In the genomic region with DNA sequence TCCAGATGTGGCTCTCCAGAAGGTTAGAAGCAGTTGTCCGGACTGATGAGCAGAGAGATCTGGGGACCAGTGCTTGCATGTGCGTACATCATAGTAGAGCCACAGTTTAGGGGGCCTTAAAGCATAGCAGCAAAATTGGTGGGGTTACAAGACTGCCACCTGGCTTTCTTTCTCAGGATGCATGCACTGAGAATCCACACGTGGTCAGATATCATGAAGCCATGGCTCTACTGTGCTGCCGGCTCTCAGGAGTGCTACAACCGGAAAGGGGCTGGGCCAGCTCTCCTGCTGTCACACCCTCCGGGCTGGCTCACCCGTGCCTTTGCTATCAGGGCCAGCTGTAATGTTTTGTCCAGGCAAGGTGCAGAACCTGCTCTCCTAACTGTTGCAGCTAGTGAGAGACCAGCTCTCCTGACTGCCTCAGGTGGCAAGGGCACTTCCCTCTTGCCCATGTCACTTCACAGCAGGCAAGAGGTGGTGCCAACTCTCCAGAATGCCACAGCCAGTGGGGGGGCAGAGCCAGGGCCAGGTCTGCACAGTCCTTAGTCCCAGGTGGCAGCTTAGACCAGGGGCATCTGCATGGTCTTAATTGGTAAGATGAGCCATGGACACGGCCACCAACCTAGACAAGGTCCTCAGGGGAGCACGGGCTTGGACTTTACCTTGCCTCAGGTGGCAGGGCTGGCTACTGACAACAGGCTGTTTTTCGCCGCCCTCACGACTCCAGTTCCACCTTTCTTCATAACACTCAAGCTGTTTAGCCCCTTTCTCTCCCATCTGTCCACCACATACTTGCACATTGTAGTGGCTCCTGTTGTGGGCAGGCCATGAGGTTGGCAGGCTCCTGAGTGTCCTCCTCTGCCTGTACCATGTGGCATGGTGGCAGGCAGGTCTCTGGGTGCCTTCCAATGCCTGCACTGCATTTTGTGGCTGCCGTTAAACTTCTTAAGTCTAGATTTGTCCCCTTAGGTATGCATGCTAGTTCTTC, we compare ENCODE assay signal across 8 mouse cellular contexts. TPM values are rescaled to one million over a fixed set of nuclear protein-coding genes. Genes with fewer than 3 reads are reported as not detected.
DNase-seq lines count a peak whose midpoint lies in the region; ATAC-seq and TF ChIP-seq lines count a peak whose summit lies in the region.

No protein-coding gene starts in this region.

- H3K4me1 ChIP-seq in neural tube, embryonic 15.5 days: no peaks in the 10 kb centered on the region
- peaks cover 4% of the 10 kb centered on the region for H3K4me1 ChIP-seq in liver, embryonic 16.5 days (ENCODE audit: control insufficient read depth, low read depth, low read length)
- H3K4me1 ChIP-seq in stomach, postnatal 0 days (replicated peaks; ENCODE audit: control insufficient read depth, insufficient read depth): 0 out of 2 replicates have a peak, but pooled peaks cover 4% of the 10 kb centered on the region

- no peak overlapping the region for H3K27ac ChIP-seq in neural tube, embryonic 15.5 days (replicated peaks)
- no peak overlapping the region for H3K27ac ChIP-seq in liver, embryonic 16.5 days (ENCODE audit: low read length)
- no peak overlapping the region for H3K27ac ChIP-seq in stomach, postnatal 0 days (replicated peaks)

- no peak for ATAC-seq in neural tube, embryonic 15.5 days (ENCODE audit: low FRiP score)
- ATAC-seq in hematopoietic stem cell, adult 5-6 weeks (replicated peaks in 1 of 2; ENCODE audit: insufficient read depth in 1 of 2, low FRiP score in 2 of 2, low TSS enrichment in 1 of 2, low read depth in 1 of 2, poor library complexity in 2 of 2, severe bottlenecking in 2 of 2): peak; percentile 89 to 91
- peak; percentile 77 for ATAC-seq in liver, embryonic 16.5 days (ENCODE audit: low read depth)
- peak; percentile 96 for ATAC-seq in stomach, postnatal 0 days (ENCODE audit: low FRiP score, low TSS enrichment)

- no peak overlapping the region for H3K9ac ChIP-seq in neural tube, embryonic 15.5 days (replicated peaks)
- H3K9ac ChIP-seq in liver, embryonic 16.5 days (ENCODE audit: low read depth, low read length): no peak overlapping the region
- no peak overlapping the region for H3K9ac ChIP-seq in stomach, postnatal 0 days (ENCODE audit: low read length)

- H3K4me3 ChIP-seq in neural tube, embryonic 15.5 days (replicated peaks): no peak overlapping the region
- H3K4me3 ChIP-seq in liver, embryonic 16.5 days (ENCODE audit: low read depth, low read length): no peak overlapping the region
- H3K4me3 ChIP-seq in stomach, postnatal 0 days (ENCODE audit: low read depth, low read length): no peak overlapping the region

- WGBS in neural tube, embryonic 15.5 days: 77% methylated on average over 13 of the region's 13 CpGs
- WGBS in liver, embryonic 16.5 days (ENCODE audit: insufficient replicate concordance): 56% methylated on average over 13 of the region's 13 CpGs
- 55% methylated on average over 13 of the region's 13 CpGs for WGBS in stomach, postnatal 0 days

- no peak for TF ChIP-seq EP300 in stomach, postnatal 0 days (optimal IDR thresholded peaks at IDR 0.05)

- no peaks in the 10 kb centered on the region for H3K36me3 ChIP-seq in neural tube, embryonic 15.5 days
- H3K36me3 ChIP-seq in liver, embryonic 16.5 days (ENCODE audit: control insufficient read depth, insufficient read depth): no peaks in the 10 kb centered on the region
- H3K36me3 ChIP-seq in stomach, postnatal 0 days (ENCODE audit: control insufficient read depth, insufficient read depth, low read length): no peaks in the 10 kb centered on the region

- no peaks in the 10 kb centered on the region for H3K9me3 ChIP-seq in neural tube, embryonic 15.5 days (replicated peaks)
- H3K9me3 ChIP-seq in liver, embryonic 16.5 days (replicated peaks; ENCODE audit: control insufficient read depth, low read length): peaks cover 3% of the 10 kb centered on the region; the same call in 1 of the 2 replicates
- 0 out of 2 replicates have a peak, but pooled peaks cover 3% of the 10 kb centered on the region for H3K9me3 ChIP-seq in stomach, postnatal 0 days (ENCODE audit: control insufficient read depth, low read length)

- no peak overlapping the region for H3K4me2 ChIP-seq in neural tube, embryonic 15.5 days
- H3K4me2 ChIP-seq in liver, embryonic 16.5 days (ENCODE audit: low read depth, low read length): no peak overlapping the region
- H3K4me2 ChIP-seq in stomach, postnatal 0 days (replicated peaks; ENCODE audit: low read depth): no peak overlapping the region

- TF ChIP-seq CTCF in stomach, postnatal 0 days (IDR thresholded peaks at IDR 0.05; ENCODE audit: low read depth): peak; percentile 59

- DNase-seq in neural tube, embryonic 10.5 days (ENCODE audit: extremely low spot score, low spot score): peak; percentile 30
- peak; percentile 91 for DNase-seq in cerebellum, adult 11-12 months
- DNase-seq in stomach, postnatal 0 days (ENCODE audit: low spot score): peak; percentile 83
- DNase-seq in adrenal gland, adult 2 months: no peak
- no peak for DNase-seq in ovary, adult 18-20 months (ENCODE audit: low spot score)

- no peaks in the 10 kb centered on the region for H3K27me3 ChIP-seq in neural tube, embryonic 15.5 days (replicated peaks)
- H3K27me3 ChIP-seq in liver, embryonic 16.5 days (ENCODE audit: control insufficient read depth, insufficient read depth, low read depth, low read length): no peaks in the 10 kb centered on the region
- no peaks in the 10 kb centered on the region for H3K27me3 ChIP-seq in stomach, postnatal 0 days (ENCODE audit: control insufficient read depth, insufficient read depth, low read length)

RNA-seq across cellular contexts. Expression of gene Tcp11l2, which starts 13.6 kb away (rescaled TPM):
- 27.5 and 27.8 TPM in 2 replicates for polyA plus RNA-seq in neural tube, embryonic 15.5 days (2015; fragmentation: Nextera tagmentation; extraction: Ambion mirVana)
- 21.7 and 24.8 TPM in 2 replicates for total RNA-seq in hematopoietic stem cell, adult 5-6 weeks (2017)
- polyA plus RNA-seq in liver, embryonic 16.5 days (2015; fragmentation: Nextera tagmentation; extraction: Ambion mirVana): 78.9 and 85.6 TPM in 2 replicates
- polyA plus RNA-seq in stomach, postnatal 0 days (2015; fragmentation: Nextera tagmentation; extraction: Ambion mirVana): 16.3 and 19.5 TPM in 2 replicates
- 10 to 100 TPM; 35.0 to 41.7 TPM for total RNA-seq in adrenal gland, adult 2 months (2021)
- polyA plus RNA-seq in adrenal gland, adult 2 months (2012; rRNA removed): 35.9 and 48.1 TPM in 2 replicates

RNA-seq across cellular contexts. Expression of gene Ckap4, which starts 29.0 kb away (rescaled TPM):
- polyA plus RNA-seq in neural tube, embryonic 15.5 days (2015; fragmentation: Nextera tagmentation; extraction: Ambion mirVana): 55.9 and 57.2 TPM in 2 replicates
- total RNA-seq in hematopoietic stem cell, adult 5-6 weeks (2017): 30.3 and 46.7 TPM in 2 replicates
- 5.1 and 7.4 TPM in 2 replicates for polyA plus RNA-seq in liver, embryonic 16.5 days (2015; fragmentation: Nextera tagmentation; extraction: Ambion mirVana)
- polyA plus RNA-seq in stomach, postnatal 0 days (2015; fragmentation: Nextera tagmentation; extraction: Ambion mirVana): 55.7 and 59.2 TPM in 2 replicates
- total RNA-seq in adrenal gland, adult 2 months (2021): 10 to 100 TPM; 24.5 to 44.7 TPM
- polyA plus RNA-seq in adrenal gland, adult 2 months (2012; rRNA removed): 20.8 and 29.3 TPM in 2 replicates

RNA-seq across cellular contexts. Expression of gene Polr3b, which starts 59.2 kb away (rescaled TPM):
- 13.5 and 13.6 TPM in 2 replicates for polyA plus RNA-seq in neural tube, embryonic 15.5 days (2015; fragmentation: Nextera tagmentation; extraction: Ambion mirVana)
- total RNA-seq in hematopoietic stem cell, adult 5-6 weeks (2017): 26.5 and 33.6 TPM in 2 replicates
- polyA plus RNA-seq in liver, embryonic 16.5 days (2015; fragmentation: Nextera tagmentation; extraction: Ambion mirVana): 4.9 and 5.8 TPM in 2 replicates
- polyA plus RNA-seq in stomach, postnatal 0 days (2015; fragmentation: Nextera tagmentation; extraction: Ambion mirVana): 4.5 and 4.9 TPM in 2 replicates
- 10 to 100 TPM; 23.1 to 28.0 TPM for total RNA-seq in adrenal gland, adult 2 months (2021)
- polyA plus RNA-seq in adrenal gland, adult 2 months (2012; rRNA removed): 2.0 and 2.3 TPM in 2 replicates

Comparison
In these comparisons a context has a peak if more than half of its experiments do, and no peak if none do; other contexts are left out.
1. DNase-seq: peak in neural tube, embryonic 10.5 days (single experiment), cerebellum, adult 11-12 months (single experiment) and stomach, postnatal 0 days (single experiment); none in adrenal gland, adult 2 months (single experiment) and ovary, adult 18-20 months (single experiment).